Mouse (Mus musculus): ENCODE results near the gene Tti1. TPM values are rescaled to one million over a fixed set of nuclear protein-coding genes. Genes with fewer than 3 reads are reported as not detected.

Tti1 gene
- polyA plus RNA-seq, 1 experiment: 5.5 TPM

DNA sequence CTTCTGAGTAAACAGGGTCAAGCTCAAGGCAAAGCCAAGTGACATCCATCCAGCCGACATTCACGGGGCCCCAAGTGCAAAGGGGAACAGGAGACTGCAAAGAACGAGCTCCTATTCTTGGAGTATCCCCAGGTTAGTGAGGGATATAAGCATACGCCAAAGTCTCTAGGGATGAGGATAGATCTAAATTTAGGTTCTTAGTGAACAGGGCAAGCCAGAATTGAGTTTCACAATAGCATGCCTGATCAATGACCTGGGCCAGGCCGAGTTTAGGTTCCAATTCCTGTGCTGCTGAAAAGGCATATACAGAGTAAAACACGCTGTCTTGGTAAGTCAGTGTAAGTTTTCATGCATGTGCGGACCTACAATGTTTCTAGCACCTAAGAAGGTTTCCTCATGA is 18.9 kb downstream of the Tti1 start:
- no peak for TF ChIP-seq FLI1 (IDR thresholded peaks at IDR 0.05; ENCODE audit: low read length)
- no peak for TF ChIP-seq GATA1 (IDR thresholded peaks at IDR 0.05; ENCODE audit: borderline replicate concordance, low read length)
- Histone ChIP-seq H3K4me1 (peaks cover 38% of the 10 kb centered on the region), H3K27me3 (replicated peaks) (no peaks in the 10 kb centered on the region), H3K4me3 (replicated peaks) (no peak overlapping the region), H3K36me3 (replicated peaks; ENCODE audit: low read length) (peaks cover 64% of the 10 kb centered on the region), H3K9me3 (peaks cover 3% of the 10 kb centered on the region; the same call in 1 of the 2 replicates)

DNA sequence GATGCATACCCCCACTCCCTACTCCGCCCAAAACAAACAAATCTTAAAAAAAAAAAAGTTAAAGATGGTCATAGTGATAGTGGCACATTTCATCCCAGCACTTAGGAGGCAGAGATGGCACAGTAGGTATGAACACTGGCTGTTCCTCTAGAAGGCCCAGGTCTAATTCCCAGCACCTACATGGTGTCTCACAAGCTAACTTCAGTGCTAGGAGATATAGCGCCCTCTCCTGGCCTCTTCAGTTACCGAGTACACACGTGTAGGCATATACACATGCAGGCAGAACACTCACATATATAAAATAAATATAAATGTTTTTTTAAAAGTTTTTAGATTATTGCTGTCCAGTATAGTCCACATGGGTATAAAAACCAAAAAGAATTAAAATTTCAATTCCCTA is 22.6 kb downstream of the Tti1 start:
- no peaks in the 10 kb centered on the region for H3K27me3 ChIP-seq (replicated peaks)
- peaks cover 44% of the 10 kb centered on the region for H3K4me1 ChIP-seq
- H3K4me3 ChIP-seq (replicated peaks): no peak overlapping the region
- H3K9me3 ChIP-seq: peaks cover 6% of the 10 kb centered on the region
- TF ChIP-seq FLI1 (IDR thresholded peaks at IDR 0.05; ENCODE audit: low read length) (no peak), GATA1 (IDR thresholded peaks at IDR 0.05; ENCODE audit: borderline replicate concordance, low read length) (no peak)
- H3K36me3 ChIP-seq (replicated peaks; ENCODE audit: low read length): peaks cover 81% of the 10 kb centered on the region

DNA sequence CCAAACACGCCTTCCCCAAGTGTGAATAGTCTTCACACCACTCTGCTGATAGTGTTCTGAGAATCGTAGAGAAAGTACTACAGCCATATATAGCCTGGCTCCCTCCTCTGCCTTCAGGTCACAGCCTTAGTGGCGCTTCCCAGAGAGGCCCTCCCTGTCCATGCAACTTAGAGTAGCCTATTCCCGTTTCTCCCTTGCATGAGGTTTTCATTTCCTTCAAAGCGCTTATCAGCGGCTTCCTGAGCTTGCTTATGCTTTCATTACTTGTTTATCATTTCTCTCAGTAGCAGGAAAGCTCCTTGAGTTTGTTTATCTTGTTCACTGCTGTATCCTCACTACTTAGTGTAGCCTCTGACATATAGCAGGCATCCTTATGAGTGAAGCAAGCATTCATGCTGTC is 23.6 kb downstream of the Tti1 start:
- TF ChIP-seq FLI1 (IDR thresholded peaks at IDR 0.05; ENCODE audit: low read length) (no peak), GATA1 (IDR thresholded peaks at IDR 0.05; ENCODE audit: borderline replicate concordance, low read length) (no peak)
- Histone ChIP-seq H3K4me3 (replicated peaks) (peak overlapping the region; percentile 20), H3K36me3 (replicated peaks; ENCODE audit: low read length) (peaks cover 82% of the 10 kb centered on the region), H3K9me3 (peaks cover 6% of the 10 kb centered on the region), H3K4me1 (peaks cover 39% of the 10 kb centered on the region), H3K27me3 (replicated peaks) (no peaks in the 10 kb centered on the region)

DNA sequence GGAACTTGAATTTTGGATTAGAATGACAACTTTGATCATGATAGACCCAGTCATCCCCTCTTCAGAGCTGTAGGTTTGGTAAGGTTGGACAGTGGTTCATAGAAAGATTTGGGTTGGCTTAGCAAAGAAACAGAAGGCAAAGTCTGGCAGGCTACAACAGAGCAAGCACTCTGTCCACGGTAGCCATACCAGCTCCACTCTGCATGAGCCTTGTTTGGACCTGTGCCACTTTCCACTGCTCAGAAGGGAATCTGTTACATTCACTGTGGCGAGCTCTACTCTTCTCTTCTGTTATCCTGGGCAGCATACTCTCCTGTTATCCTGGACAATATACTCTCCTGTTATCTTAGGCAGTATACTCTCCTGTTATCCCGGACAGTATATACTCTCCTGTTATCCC is 29.4 kb downstream of the Tti1 start:
- no peak overlapping the region for H3K4me3 ChIP-seq (replicated peaks)
- TF ChIP-seq FLI1 (IDR thresholded peaks at IDR 0.05; ENCODE audit: low read length) (no peak), GATA1 (IDR thresholded peaks at IDR 0.05; ENCODE audit: borderline replicate concordance, low read length) (no peak)
- no peaks in the 10 kb centered on the region for H3K9me3 ChIP-seq
- no peaks in the 10 kb centered on the region for H3K27me3 ChIP-seq (replicated peaks)
- H3K4me1 ChIP-seq: peaks cover 38% of the 10 kb centered on the region
- peaks cover 81% of the 10 kb centered on the region for H3K36me3 ChIP-seq (replicated peaks; ENCODE audit: low read length)

DNA sequence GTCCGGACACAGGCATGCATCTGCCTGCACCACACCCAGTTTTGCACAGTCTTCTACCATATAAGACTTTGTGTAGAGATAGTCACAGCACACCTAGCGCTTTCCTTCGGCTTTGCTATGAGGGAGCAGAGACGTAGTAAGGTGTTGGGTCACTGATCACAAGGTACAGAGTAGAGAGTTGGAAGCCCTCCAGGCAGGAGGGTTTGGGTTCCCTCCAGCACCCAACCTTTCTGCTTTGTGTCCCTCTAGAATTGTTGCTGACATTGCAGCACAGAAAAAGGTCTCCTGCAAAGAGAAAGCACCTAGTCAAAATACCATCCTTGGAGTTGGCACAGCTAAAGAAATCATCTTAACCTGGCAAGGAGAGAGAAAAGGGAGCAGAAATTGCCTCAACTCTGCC is 35.7 kb downstream of the Tti1 start:
- peaks cover 99% of the 10 kb centered on the region for H3K36me3 ChIP-seq (replicated peaks; ENCODE audit: low read length)
- H3K27me3 ChIP-seq (replicated peaks): no peaks in the 10 kb centered on the region
- H3K4me3 ChIP-seq (replicated peaks): no peak overlapping the region
- peaks cover 36% of the 10 kb centered on the region for H3K4me1 ChIP-seq
- H3K9me3 ChIP-seq: no peaks in the 10 kb centered on the region
- no peak for TF ChIP-seq FLI1 (IDR thresholded peaks at IDR 0.05; ENCODE audit: low read length)
- TF ChIP-seq GATA1 (IDR thresholded peaks at IDR 0.05; ENCODE audit: borderline replicate concordance, low read length): no peak

GRCm38 (mm10) chr2:157991026-157991425 is 37.2 kb downstream of the Tti1 start:
- TF ChIP-seq FLI1 (IDR thresholded peaks at IDR 0.05; ENCODE audit: low read length) (no peak), GATA1 (IDR thresholded peaks at IDR 0.05; ENCODE audit: borderline replicate concordance, low read length) (no peak)
- Histone ChIP-seq H3K4me3 (replicated peaks) (no peak overlapping the region), H3K9me3 (no peaks in the 10 kb centered on the region), H3K36me3 (replicated peaks; ENCODE audit: low read length) (peaks cover 99% of the 10 kb centered on the region), H3K4me1 (peaks cover 31% of the 10 kb centered on the region), H3K27me3 (replicated peaks) (no peaks in the 10 kb centered on the region)

GRCm38 (mm10) chr2:157989946-157990345 is 38.3 kb downstream of the Tti1 start:
- peaks cover 35% of the 10 kb centered on the region for H3K4me1 ChIP-seq
- H3K27me3 ChIP-seq (replicated peaks): no peaks in the 10 kb centered on the region
- TF ChIP-seq GATA1 (IDR thresholded peaks at IDR 0.05; ENCODE audit: borderline replicate concordance, low read length) (no peak), FLI1 (IDR thresholded peaks at IDR 0.05; ENCODE audit: low read length) (no peak)
- no peaks in the 10 kb centered on the region for H3K9me3 ChIP-seq
- H3K36me3 ChIP-seq (replicated peaks; ENCODE audit: low read length): peaks cover 99% of the 10 kb centered on the region
- H3K4me3 ChIP-seq (replicated peaks): no peak overlapping the region

DNA sequence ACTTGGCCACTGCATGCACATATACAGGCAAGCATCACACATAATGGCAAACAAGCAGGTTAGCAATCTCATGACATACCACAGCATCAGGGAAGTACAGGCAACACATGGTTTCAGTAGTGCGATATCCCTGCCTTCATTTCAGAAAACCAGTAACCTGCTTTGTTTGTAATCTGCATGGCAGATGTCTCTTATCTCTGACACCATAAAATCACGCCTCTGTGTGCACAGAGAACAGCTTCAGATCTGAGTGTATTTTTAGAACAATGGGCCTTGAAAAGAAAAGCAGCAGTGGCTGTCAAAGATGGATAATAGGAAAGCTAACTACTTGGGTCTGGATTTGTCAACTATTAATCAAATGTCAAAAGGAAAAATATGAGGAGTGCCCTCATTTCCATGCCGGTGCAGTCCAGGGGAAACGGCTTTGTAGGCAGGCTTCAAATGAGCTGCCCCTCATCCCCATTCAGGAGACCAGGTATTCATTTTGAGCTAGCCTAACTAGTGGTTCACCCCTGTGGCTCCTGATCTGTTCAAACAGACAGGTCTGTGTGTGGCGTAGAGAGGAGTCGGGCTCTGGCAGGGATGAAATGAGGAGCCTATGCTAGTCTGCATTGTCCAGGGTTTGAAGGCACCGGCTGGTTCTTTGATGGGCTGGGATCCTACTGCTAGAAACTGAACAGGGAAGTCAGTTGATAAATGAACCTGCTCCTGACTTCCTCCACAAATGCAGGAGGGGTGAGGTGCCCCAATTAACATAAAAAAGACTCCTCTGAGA is 39.6 kb downstream of the Tti1 start:
- Histone ChIP-seq H3K4me1 (peaks cover 37% of the 10 kb centered on the region), H3K27me3 (replicated peaks) (no peaks in the 10 kb centered on the region), H3K9me3 (no peaks in the 10 kb centered on the region), H3K4me3 (replicated peaks) (no peak overlapping the region), H3K36me3 (replicated peaks; ENCODE audit: low read length) (peaks cover 98% of the 10 kb centered on the region)
- TF ChIP-seq GATA1 (IDR thresholded peaks at IDR 0.05; ENCODE audit: borderline replicate concordance, low read length): no peak
- no peak for TF ChIP-seq FLI1 (IDR thresholded peaks at IDR 0.05; ENCODE audit: low read length)

DNA sequence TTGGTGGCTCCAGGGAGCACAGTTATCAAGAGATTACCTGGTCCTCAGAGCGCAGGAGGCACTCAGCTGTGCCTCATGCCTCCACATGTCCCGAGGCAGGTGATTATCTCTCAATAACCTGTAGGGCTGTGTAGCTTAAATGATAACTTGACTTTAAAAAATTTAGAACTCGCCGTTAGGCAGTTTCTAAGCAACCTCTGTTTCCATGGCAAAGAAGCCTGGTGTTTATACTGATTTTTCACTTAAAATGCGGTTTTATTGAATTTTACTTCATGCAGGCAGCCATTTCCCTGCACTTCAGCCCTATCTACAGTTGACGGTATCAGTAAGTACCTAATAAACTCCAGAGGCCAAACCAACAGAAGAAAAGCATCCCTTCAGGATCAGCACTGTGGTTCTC is 42.0 kb downstream of the Tti1 start:
- peaks cover 95% of the 10 kb centered on the region for H3K36me3 ChIP-seq (replicated peaks; ENCODE audit: low read length)
- no peak overlapping the region for H3K4me3 ChIP-seq (replicated peaks)
- TF ChIP-seq GATA1 (IDR thresholded peaks at IDR 0.05; ENCODE audit: borderline replicate concordance, low read length) (no peak), FLI1 (IDR thresholded peaks at IDR 0.05; ENCODE audit: low read length) (no peak)
- H3K9me3 ChIP-seq: no peaks in the 10 kb centered on the region
- peaks cover 37% of the 10 kb centered on the region for H3K4me1 ChIP-seq
- H3K27me3 ChIP-seq (replicated peaks): no peaks in the 10 kb centered on the region

- no peak overlapping the region for H3K4me3 ChIP-seq (replicated peaks)
- peaks cover 94% of the 10 kb centered on the region for H3K36me3 ChIP-seq (replicated peaks; ENCODE audit: low read length)
- TF ChIP-seq FLI1 (IDR thresholded peaks at IDR 0.05; ENCODE audit: low read length): no peak
- TF ChIP-seq GATA1 (IDR thresholded peaks at IDR 0.05; ENCODE audit: borderline replicate concordance, low read length): no peak
- peaks cover 31% of the 10 kb centered on the region for H3K4me1 ChIP-seq
- no peaks in the 10 kb centered on the region for H3K9me3 ChIP-seq
- no peaks in the 10 kb centered on the region for H3K27me3 ChIP-seq (replicated peaks)
Measured at GRCm38 (mm10) chr2:157985611-157986010, 42.6 kb downstream of the Tti1 start.
